Comparison of ENCODE assay signal across 8 mouse cellular contexts in genomic region chr16:13109990-13110595, GRCm38 (mm10). TPM values are rescaled to one million over a fixed set of nuclear protein-coding genes. Genes with fewer than 3 reads are reported as not detected.
A peak's percentile ranks its signal among the peaks of the same experiment; 100 is the strongest.
DNase-seq lines count a peak whose midpoint lies in the region; ATAC-seq and TF ChIP-seq lines count a peak whose summit lies in the region.

No protein-coding gene starts in this region.

- intact Hi-C loops in left cerebral cortex, postnatal 4 days (cut with DNase I): loop anchor here (10.0 kb wide), 1 partner anchor 515 kb away; no protein-coding TSS in a partner anchor

- peaks cover 16% of the 10 kb centered on the region; the same call in 1 of the 2 replicates for H3K36me3 ChIP-seq in kidney, postnatal 0 days (ENCODE audit: insufficient read depth, low read length)
- H3K36me3 ChIP-seq in hindbrain, embryonic 11.5 days (ENCODE audit: control insufficient read depth, insufficient read depth, low read length): 0 out of 2 replicates have a peak, but pooled peaks cover 2% of the 10 kb centered on the region
- peaks cover 24% of the 10 kb centered on the region for H3K36me3 ChIP-seq in midbrain, embryonic 13.5 days

- no peaks in the 10 kb centered on the region for H3K27me3 ChIP-seq in kidney, postnatal 0 days (ENCODE audit: insufficient read depth, low read length)
- H3K27me3 ChIP-seq in hindbrain, embryonic 11.5 days (ENCODE audit: control insufficient read depth, insufficient read depth, low read length): no peaks in the 10 kb centered on the region
- no peaks in the 10 kb centered on the region for H3K27me3 ChIP-seq in midbrain, embryonic 13.5 days

- H3K27ac ChIP-seq in kidney, postnatal 0 days: peak overlapping the region; percentile 82
- H3K27ac ChIP-seq in hindbrain, embryonic 11.5 days (ENCODE audit: low read depth, low read length): peak overlapping the region; percentile 73
- H3K27ac ChIP-seq in midbrain, embryonic 13.5 days: peak overlapping the region; percentile 81

- TF ChIP-seq CTCF in kidney, postnatal 0 days (IDR thresholded peaks at IDR 0.05; ENCODE audit: low read depth): no peak

- peak overlapping the region; percentile 84 for H3K4me2 ChIP-seq in kidney, postnatal 0 days (ENCODE audit: low read length)
- peak overlapping the region; percentile 74 for H3K4me2 ChIP-seq in hindbrain, embryonic 11.5 days (replicated peaks; ENCODE audit: low read depth, low read length)
- peak overlapping the region; percentile 75 for H3K4me2 ChIP-seq in midbrain, embryonic 13.5 days (replicated peaks)

- peak; percentile 1; the same call in 1 of the 2 replicates for ATAC-seq in kidney, postnatal 0 days (replicated peaks; ENCODE audit: low FRiP score, low read depth)
- peak; percentile 33 for ATAC-seq in activated CD4-positive, CD25-positive, alpha-beta regulatory T cell, adult 4 months
- no peak; the same call in 1 of the 2 replicates for ATAC-seq in hindbrain, embryonic 11.5 days (ENCODE audit: low FRiP score)
- ATAC-seq in midbrain, embryonic 13.5 days: no peak; the same call in 1 of the 2 replicates

- peak; percentile 18 for DNase-seq in kidney, postnatal 0 days (ENCODE audit: low spot score)
- no peak for DNase-seq in kidney, postnatal 10 days
- no peak for DNase-seq in hindbrain, embryonic 11.5 days (ENCODE audit: low spot score)
- DNase-seq in right cerebral cortex, postnatal 36 days (ENCODE audit: low spot score in 2 of 2): no peak
- DNase-seq in left cerebral cortex, postnatal 4 days: no peak
- DNase-seq in spleen, adult 18-20 months: no peak

- H3K4me3 ChIP-seq in kidney, postnatal 0 days (replicated peaks; ENCODE audit: low read depth, low read length): peak overlapping the region; percentile 57
- H3K4me3 ChIP-seq in hindbrain, embryonic 11.5 days (ENCODE audit: low read depth, low read length): peak overlapping the region; percentile 72
- H3K4me3 ChIP-seq in midbrain, embryonic 13.5 days (replicated peaks): peak overlapping the region; percentile 70

- under 1% methylated on average over 32 of the region's 32 CpGs for WGBS in kidney, postnatal 0 days
- WGBS in hindbrain, embryonic 11.5 days: 1% methylated on average over 32 of the region's 32 CpGs
- under 1% methylated on average over 32 of the region's 32 CpGs for WGBS in midbrain, embryonic 13.5 days

- peak overlapping the region; percentile 83 for H3K9ac ChIP-seq in kidney, postnatal 0 days (ENCODE audit: low read depth, low read length)
- H3K9ac ChIP-seq in hindbrain, embryonic 11.5 days (ENCODE audit: low read depth, low read length): peak overlapping the region; percentile 93
- H3K9ac ChIP-seq in midbrain, embryonic 13.5 days (replicated peaks): peak overlapping the region; percentile 84

- peaks cover 5% of the 10 kb centered on the region; the same call in 1 of the 2 replicates for H3K4me1 ChIP-seq in kidney, postnatal 0 days (replicated peaks; ENCODE audit: insufficient read depth, low read length)
- H3K4me1 ChIP-seq in hindbrain, embryonic 11.5 days (replicated peaks; ENCODE audit: control insufficient read depth, insufficient read depth, low read length): no peaks in the 10 kb centered on the region
- H3K4me1 ChIP-seq in midbrain, embryonic 13.5 days (replicated peaks): peaks cover 8% of the 10 kb centered on the region

- H3K9me3 ChIP-seq in kidney, postnatal 0 days (replicated peaks; ENCODE audit: low read length): no peaks in the 10 kb centered on the region
- H3K9me3 ChIP-seq in hindbrain, embryonic 11.5 days (ENCODE audit: control insufficient read depth, low read length): no peaks in the 10 kb centered on the region
- H3K9me3 ChIP-seq in midbrain, embryonic 13.5 days: no peaks in the 10 kb centered on the region

RNA-seq across cellular contexts. Expression of gene Ercc4, which starts 0.6 kb away (rescaled TPM):
- 9.9 and 11.0 TPM in 2 replicates for polyA plus RNA-seq in kidney, postnatal 0 days (2015; fragmentation: Nextera tagmentation; extraction: Ambion mirVana)
- polyA plus RNA-seq in activated CD4-positive, CD25-positive, alpha-beta regulatory T cell, adult 4 months (2017; shearing (Covaris generic)): 10 to 100 TPM; 18.3 to 19.9 TPM
- polyA plus RNA-seq in hindbrain, embryonic 11.5 days (2014; fragmentation: Nextera tagmentation; extraction: Ambion mirVana): 14.3 and 14.8 TPM in 2 replicates
- polyA plus RNA-seq in midbrain, embryonic 13.5 days (2015; fragmentation: Nextera tagmentation; extraction: Ambion mirVana): 14.8 and 16.4 TPM in 2 replicates
- 10 to 100 TPM; 25.9 to 26.5 TPM for total RNA-seq in left cerebral cortex, postnatal 4 days (2021)

Comparison
In these comparisons a context has a peak if more than half of its experiments do, and no peak if none do; other contexts are left out.
1. ATAC-seq: peak in kidney, postnatal 0 days (single experiment) and activated CD4-positive, CD25-positive, alpha-beta regulatory T cell, adult 4 months (single experiment); none in hindbrain, embryonic 11.5 days (single experiment) and midbrain, embryonic 13.5 days (single experiment).
2. Peak in every context shown above with its lines, with median percentiles within 50 percentile points of each other: H3K27ac ChIP-seq, H3K4me2 ChIP-seq, H3K4me3 ChIP-seq and H3K9ac ChIP-seq.